Mouse (Mus musculus): ENCODE results near the gene Mettl8. TPM values are rescaled to one million over a fixed set of nuclear protein-coding genes. Genes with fewer than 3 reads are reported as not detected.

Mettl8 gene
- total and polyA plus RNA-seq, 3 experiments = 25.5 to 43.4 (median 40.8) TPM

DNA sequence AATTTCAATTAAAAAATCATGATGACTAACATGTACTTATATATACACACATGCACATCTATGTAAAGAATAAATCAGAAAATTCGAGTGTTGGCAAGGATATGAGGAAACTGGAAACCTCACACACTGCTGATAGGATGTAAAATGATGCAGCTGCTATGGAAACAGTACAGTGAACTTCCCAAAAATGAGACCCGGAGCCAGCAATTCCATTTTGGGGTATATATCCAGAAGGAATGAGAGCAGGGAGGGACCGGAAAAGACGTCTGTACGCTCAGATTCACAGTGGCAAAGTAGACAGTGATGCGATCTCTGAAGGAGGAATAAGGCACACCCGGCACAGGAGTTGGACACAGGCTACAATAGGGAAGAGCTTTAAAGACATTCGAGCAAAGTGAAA, 34.7 kb downstream of the Mettl8 start:
- Histone ChIP-seq H3K4me3 (ENCODE audit: low read depth, low read length) (no peak overlapping the region), H3K4me1 (ENCODE audit: insufficient read depth, low read depth, low read length) (0 out of 2 replicates have a peak, but pooled peaks cover 2% of the 10 kb centered on the region)
- no peak for ATAC-seq (ENCODE audit: extremely low read depth, insufficient number of reproducible peaks, low FRiP score, poor library complexity, severe bottlenecking)

DNA sequence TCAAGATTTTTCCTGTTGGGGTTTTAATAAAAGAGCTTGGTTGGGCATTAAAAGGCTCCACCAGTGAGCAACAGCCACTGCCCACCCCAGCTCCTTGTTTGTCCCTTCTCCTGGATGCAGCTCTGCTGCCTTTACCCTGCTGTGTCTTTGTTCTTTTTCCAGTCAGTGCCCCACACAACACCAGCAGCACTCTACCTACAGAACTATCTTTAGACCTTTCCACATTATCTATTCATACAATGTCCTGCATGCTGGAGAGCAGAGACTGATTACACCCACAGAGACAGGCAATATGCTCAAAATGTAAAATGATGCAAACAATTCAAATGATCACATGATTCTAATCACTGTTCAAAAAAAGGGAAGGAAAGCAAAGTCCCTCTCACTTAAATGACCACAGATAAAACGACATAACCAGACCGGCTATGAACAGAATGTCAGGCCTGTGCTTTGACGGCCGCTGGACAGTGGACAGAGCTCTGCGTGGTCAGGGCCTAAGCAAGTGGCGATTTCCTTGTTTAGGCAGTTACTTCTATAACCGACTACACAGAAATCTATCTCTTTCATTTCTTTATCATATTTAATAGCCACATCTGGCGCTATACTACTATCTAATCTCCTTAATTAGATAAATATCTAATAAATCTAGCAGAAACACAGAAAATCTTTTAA, 35.5 kb downstream of the Mettl8 start:
- TF ChIP-seq TAL1 (conservative IDR thresholded peaks at IDR 0.05; ENCODE audit: low read depth, low read length) (no peak), CTCF (IDR thresholded peaks at IDR 0.05; ENCODE audit: low read depth, low read length) (no peak), GATA1 (IDR thresholded peaks at IDR 0.05; ENCODE audit: borderline replicate concordance, low read length) (no peak), GATA2 (IDR thresholded peaks at IDR 0.05; ENCODE audit: borderline replicate concordance, low read depth, low read length) (no peak), POLR2AphosphoS5 (IDR thresholded peaks at IDR 0.05; ENCODE audit: insufficient replicate concordance, low read depth, low read length) (no peak)
- ATAC-seq (ENCODE audit: extremely low read depth, insufficient number of reproducible peaks, low FRiP score, poor library complexity, severe bottlenecking) (no peak), DNase-seq (ENCODE audit: low spot score) (no peak)
- H3K4me1 ChIP-seq (ENCODE audit: insufficient read depth, low read depth, low read length) = 0 out of 2 replicates have a peak, but pooled peaks cover 2% of the 10 kb centered on the region
- H3K36me3 ChIP-seq (replicated peaks) = peaks cover 50% of the 10 kb centered on the region
- no peak overlapping the region for H3K4me3 ChIP-seq (ENCODE audit: low read depth, low read length)
- H3K9me3 ChIP-seq (replicated peaks) = no peaks in the 10 kb centered on the region
- no peaks in the 10 kb centered on the region for H3K27me3 ChIP-seq (ENCODE audit: insufficient read depth, low read length)

More for the DNA sequence above, 34.7 kb downstream of the Mettl8 start:
- Histone ChIP-seq H3K36me3 (replicated peaks) (peaks cover 47% of the 10 kb centered on the region), H3K9me3 (replicated peaks) (no peaks in the 10 kb centered on the region), H3K27me3 (ENCODE audit: insufficient read depth, low read length) (no peaks in the 10 kb centered on the region)
- TF ChIP-seq GATA2 (IDR thresholded peaks at IDR 0.05; ENCODE audit: borderline replicate concordance, low read depth, low read length) (no peak), CTCF (IDR thresholded peaks at IDR 0.05; ENCODE audit: low read depth, low read length) (no peak), TAL1 (conservative IDR thresholded peaks at IDR 0.05; ENCODE audit: low read depth, low read length) (no peak), POLR2AphosphoS5 (IDR thresholded peaks at IDR 0.05; ENCODE audit: insufficient replicate concordance, low read depth, low read length) (no peak), GATA1 (IDR thresholded peaks at IDR 0.05; ENCODE audit: borderline replicate concordance, low read length) (no peak)
- DNase-seq (ENCODE audit: low spot score) = no peak

DNA sequence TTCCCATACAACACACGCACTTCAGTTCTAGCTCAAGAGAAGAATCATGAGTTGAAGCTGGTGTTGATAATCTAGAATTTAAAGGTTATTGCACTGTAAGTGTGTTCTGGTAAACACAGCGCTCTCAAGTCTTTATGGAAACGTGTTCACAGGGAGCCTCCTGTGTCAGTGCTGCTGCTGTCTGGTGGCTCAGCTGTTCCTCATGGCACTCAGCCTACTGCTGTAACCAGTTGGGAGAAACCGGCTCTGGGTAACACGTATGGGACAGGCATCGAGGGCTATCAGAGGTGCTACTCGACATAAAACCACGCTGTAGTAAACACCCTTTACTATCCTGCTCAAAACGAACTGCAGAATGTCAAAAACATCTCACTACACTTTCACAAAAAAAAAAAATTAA, 36.1 kb downstream of the Mettl8 start:
- no peaks in the 10 kb centered on the region for H3K9me3 ChIP-seq (replicated peaks)
- H3K4me1 ChIP-seq (ENCODE audit: insufficient read depth, low read depth, low read length) = 0 out of 2 replicates have a peak, but pooled peaks cover 2% of the 10 kb centered on the region
- no peak for TF ChIP-seq GATA2 (IDR thresholded peaks at IDR 0.05; ENCODE audit: borderline replicate concordance, low read depth, low read length)
- H3K36me3 ChIP-seq (replicated peaks) = peaks cover 55% of the 10 kb centered on the region
- ATAC-seq (ENCODE audit: extremely low read depth, insufficient number of reproducible peaks, low FRiP score, poor library complexity, severe bottlenecking) = no peak
- no peak overlapping the region for H3K4me3 ChIP-seq (ENCODE audit: low read depth, low read length)
- no peaks in the 10 kb centered on the region for H3K27me3 ChIP-seq (ENCODE audit: insufficient read depth, low read length)
- DNase-seq (ENCODE audit: low spot score) = no peak

DNA sequence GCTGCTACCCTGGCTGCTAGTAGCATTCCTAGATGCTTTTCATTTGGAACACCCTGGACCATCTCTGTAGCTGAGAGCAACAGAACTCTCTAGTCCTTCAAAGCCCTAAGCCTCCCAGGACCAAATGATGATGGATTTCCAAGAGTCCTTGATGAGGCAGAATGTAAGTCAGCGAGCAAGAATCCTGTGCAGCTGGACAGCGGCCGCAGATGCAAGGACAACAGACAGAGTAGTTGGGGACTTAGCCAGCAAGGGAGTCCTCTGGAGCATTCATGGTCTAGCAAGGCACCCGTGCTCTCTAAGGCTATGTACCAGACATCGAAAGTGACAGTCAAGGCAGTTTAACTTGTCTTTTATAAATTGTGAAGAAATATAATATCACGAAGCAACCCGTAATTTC, 41.9 kb downstream of the Mettl8 start:
- no peaks in the 10 kb centered on the region for H3K27me3 ChIP-seq (ENCODE audit: insufficient read depth, low read length)
- no peaks in the 10 kb centered on the region for H3K4me1 ChIP-seq (ENCODE audit: insufficient read depth, low read depth, low read length)
- DNase-seq (ENCODE audit: low spot score) = no peak
- no peak overlapping the region for H3K4me3 ChIP-seq (ENCODE audit: low read depth, low read length)
- no peak for ATAC-seq (ENCODE audit: extremely low read depth, insufficient number of reproducible peaks, low FRiP score, poor library complexity, severe bottlenecking)
- no peaks in the 10 kb centered on the region for H3K9me3 ChIP-seq (replicated peaks)
- TF ChIP-seq POLR2AphosphoS5 (IDR thresholded peaks at IDR 0.05; ENCODE audit: insufficient replicate concordance, low read depth, low read length) = no peak
- TF ChIP-seq GATA1 (IDR thresholded peaks at IDR 0.05; ENCODE audit: borderline replicate concordance, low read length) = no peak
- TF ChIP-seq GATA2 (IDR thresholded peaks at IDR 0.05; ENCODE audit: borderline replicate concordance, low read depth, low read length) = no peak
- no peak for TF ChIP-seq CTCF (IDR thresholded peaks at IDR 0.05; ENCODE audit: low read depth, low read length)
- no peak for TF ChIP-seq TAL1 (conservative IDR thresholded peaks at IDR 0.05; ENCODE audit: low read depth, low read length)
- H3K36me3 ChIP-seq (replicated peaks) = peaks cover 56% of the 10 kb centered on the region

DNA sequence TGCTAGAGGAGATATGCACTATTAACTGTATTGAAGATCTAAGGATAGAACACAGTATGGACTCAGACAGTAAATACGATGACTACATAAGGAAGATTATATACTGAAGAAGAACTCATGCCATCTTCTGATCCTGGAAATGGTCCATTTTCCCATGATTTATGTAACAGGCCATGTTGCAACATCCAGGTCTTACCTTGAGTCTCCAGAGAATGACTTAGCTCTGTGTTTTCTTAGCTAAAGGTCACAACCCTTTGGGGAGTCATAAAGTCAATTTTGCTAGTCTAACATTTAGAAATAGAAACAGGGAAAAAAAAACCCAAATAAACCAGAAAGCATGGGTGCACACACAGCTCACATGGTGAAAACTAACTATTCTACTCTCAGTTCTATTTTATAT, 43.6 kb downstream of the Mettl8 start:
- TF ChIP-seq POLR2AphosphoS5 (IDR thresholded peaks at IDR 0.05; ENCODE audit: insufficient replicate concordance, low read depth, low read length) = no peak
- TF ChIP-seq CTCF (IDR thresholded peaks at IDR 0.05; ENCODE audit: low read depth, low read length) = no peak
- TF ChIP-seq GATA1 (IDR thresholded peaks at IDR 0.05; ENCODE audit: borderline replicate concordance, low read length) = no peak
- no peak for TF ChIP-seq GATA2 (IDR thresholded peaks at IDR 0.05; ENCODE audit: borderline replicate concordance, low read depth, low read length)
- TF ChIP-seq TAL1 (conservative IDR thresholded peaks at IDR 0.05; ENCODE audit: low read depth, low read length) = no peak
- Histone ChIP-seq H3K27me3 (ENCODE audit: insufficient read depth, low read length) (no peaks in the 10 kb centered on the region), H3K36me3 (replicated peaks) (peaks cover 53% of the 10 kb centered on the region), H3K4me1 (ENCODE audit: insufficient read depth, low read depth, low read length) (no peaks in the 10 kb centered on the region), H3K9me3 (replicated peaks) (no peaks in the 10 kb centered on the region), H3K4me3 (ENCODE audit: low read depth, low read length) (no peak overlapping the region)
- DNase-seq (ENCODE audit: low spot score) (no peak), ATAC-seq (ENCODE audit: extremely low read depth, insufficient number of reproducible peaks, low FRiP score, poor library complexity, severe bottlenecking) (no peak)

DNA sequence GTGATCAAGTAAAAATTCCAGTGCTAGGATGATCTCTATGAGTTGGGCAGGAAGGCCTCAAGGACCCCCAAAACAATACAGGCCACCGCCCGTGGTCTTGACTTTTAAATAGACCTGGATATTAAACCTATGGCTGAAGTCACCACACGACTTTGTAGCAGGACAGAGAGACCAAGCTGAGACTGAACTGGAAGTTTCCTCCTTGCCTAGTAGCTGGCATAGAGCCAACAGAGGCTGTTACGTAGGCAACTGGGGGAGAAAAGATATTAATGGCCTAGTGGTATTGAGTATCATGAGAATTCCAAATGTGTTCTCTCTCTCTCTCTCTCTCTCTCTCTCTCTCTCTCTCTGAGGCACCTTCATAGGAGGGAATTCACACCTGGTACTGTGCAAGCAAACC, 51.0 kb downstream of the Mettl8 start:
- Histone ChIP-seq H3K27me3 (ENCODE audit: insufficient read depth, low read length) (no peaks in the 10 kb centered on the region), H3K4me3 (ENCODE audit: low read depth, low read length) (no peak overlapping the region), H3K4me1 (ENCODE audit: insufficient read depth, low read depth, low read length) (no peaks in the 10 kb centered on the region), H3K36me3 (replicated peaks) (peaks cover 34% of the 10 kb centered on the region), H3K9me3 (replicated peaks) (no peaks in the 10 kb centered on the region)
- TF ChIP-seq GATA2 (IDR thresholded peaks at IDR 0.05; ENCODE audit: borderline replicate concordance, low read depth, low read length) (no peak), POLR2AphosphoS5 (IDR thresholded peaks at IDR 0.05; ENCODE audit: insufficient replicate concordance, low read depth, low read length) (no peak), TAL1 (conservative IDR thresholded peaks at IDR 0.05; ENCODE audit: low read depth, low read length) (no peak), GATA1 (IDR thresholded peaks at IDR 0.05; ENCODE audit: borderline replicate concordance, low read length) (no peak), CTCF (IDR thresholded peaks at IDR 0.05; ENCODE audit: low read depth, low read length) (no peak)
- no peak for DNase-seq (ENCODE audit: low spot score)
- no peak for ATAC-seq (ENCODE audit: extremely low read depth, insufficient number of reproducible peaks, low FRiP score, poor library complexity, severe bottlenecking)

Measured in G1E (cell line).